Mouse (Mus musculus) cerebellum, adult 2 months (tissue): Measurements from ENCODE around the gene Akr1cl.

Source experiments
- CTCF ChIP-seq: fragments of 200-500 bp; IDR thresholded peaks from 2 replicates; pipeline ENCODE4 v1.5.1; 2011; ENCODE audit warnings: low read depth, mild to moderate bottlenecking, control low read depth, low read length, moderate library complexity, borderline replicate concordance; ENCODE audit not compliant: insufficient read depth
- POLR2A ChIP-seq: fragments of 200-500 bp; IDR thresholded peaks from 2 replicates; pipeline ENCODE4 v1.6.1; 2011; ENCODE audit warnings: low read length, control low read depth, borderline replicate concordance; ENCODE audit not compliant: insufficient read depth

- TF ChIP-seq CTCF (peak; percentile 51), POLR2A (no peak)
Observed at GRCm38 (mm10) chr1:64986120-64986519, 46.4 kb downstream of the Akr1cl start.
